In genomic region chr13:69810936-69811680, GRCm38 (mm10) we compare ENCODE assay signal across 8 mouse cellular contexts. TPM values are rescaled to one million over a fixed set of nuclear protein-coding genes. Genes with fewer than 3 reads are reported as not detected.
A peak's percentile ranks its signal among the peaks of the same experiment; 100 is the strongest.
DNase-seq lines count a peak whose midpoint lies in the region; ATAC-seq and TF ChIP-seq lines count a peak whose summit lies in the region.

No protein-coding gene starts in this region.

- no peaks in the 10 kb centered on the region for H3K9me3 ChIP-seq in kidney, postnatal 0 days (replicated peaks; ENCODE audit: low read length)
- H3K9me3 ChIP-seq in embryonic facial prominence, embryonic 13.5 days, result no peaks in the 10 kb centered on the region
- no peaks in the 10 kb centered on the region for H3K9me3 ChIP-seq in intestine, embryonic 15.5 days
- no peaks in the 10 kb centered on the region for H3K9me3 ChIP-seq in neural tube, embryonic 14.5 days (ENCODE audit: control insufficient read depth, low read length)

- peak overlapping the region; percentile 85 for H3K9ac ChIP-seq in kidney, postnatal 0 days (ENCODE audit: low read depth, low read length)
- peak overlapping the region; percentile 94 for H3K9ac ChIP-seq in embryonic facial prominence, embryonic 13.5 days
- 0 out of 2 replicates have a peak overlapping the region, but pooled peaks have one; percentile 93 for H3K9ac ChIP-seq in intestine, embryonic 15.5 days
- no peak overlapping the region for H3K9ac ChIP-seq in neural tube, embryonic 14.5 days (replicated peaks; ENCODE audit: low read depth, low read length)

- H3K4me2 ChIP-seq in kidney, postnatal 0 days (ENCODE audit: low read length), result peak overlapping the region; percentile 89
- H3K4me2 ChIP-seq in embryonic facial prominence, embryonic 13.5 days, result peak overlapping the region; percentile 97
- H3K4me2 ChIP-seq in intestine, embryonic 15.5 days (replicated peaks), result peak overlapping the region; percentile 87
- H3K4me2 ChIP-seq in neural tube, embryonic 14.5 days (ENCODE audit: low read depth, low read length), result peak overlapping the region; percentile 98

- TF ChIP-seq CTCF in kidney, postnatal 0 days (IDR thresholded peaks at IDR 0.05; ENCODE audit: low read depth), result no peak
- no peak for TF ChIP-seq CTCF in kidney, adult 2 months (conservative IDR thresholded peaks at IDR 0.05; ENCODE audit: insufficient read depth, insufficient read length, low read depth, low read length)

- no peak for DNase-seq in kidney, postnatal 0 days (ENCODE audit: low spot score)
- no peak for DNase-seq in kidney, adult 2 months
- no peak for DNase-seq in gastrocnemius, postnatal 36 days
- no peak for DNase-seq in right cerebral cortex, postnatal 14 days
- no peak for DNase-seq in lung, postnatal 4 days

- 90% methylated on average over 14 of the region's 14 CpGs for WGBS in kidney, postnatal 0 days
- WGBS in kidney, adult 2 months, result 86% methylated on average over 14 of the region's 14 CpGs
- 92% methylated on average over 14 of the region's 14 CpGs for WGBS in embryonic facial prominence, embryonic 13.5 days
- 87% methylated on average over 14 of the region's 14 CpGs for WGBS in intestine, embryonic 15.5 days
- WGBS in neural tube, embryonic 14.5 days, result 91% methylated on average over 14 of the region's 14 CpGs

- intact Hi-C loops in gastrocnemius, postnatal 36 days (cut with DNase I), result loop anchor here (5.0 kb wide), 1 partner anchor 69 kb away; no protein-coding TSS in a partner anchor

- H3K4me3 ChIP-seq in kidney, postnatal 0 days (replicated peaks; ENCODE audit: low read depth, low read length), result peak overlapping the region; percentile 95
- H3K4me3 ChIP-seq in kidney, adult 2 months (ENCODE audit: insufficient read depth, low read depth, low read length), result no peak overlapping the region
- peak overlapping the region; percentile 95 for H3K4me3 ChIP-seq in embryonic facial prominence, embryonic 13.5 days
- peak overlapping the region; percentile 97; the same call in 1 of the 2 replicates for H3K4me3 ChIP-seq in intestine, embryonic 15.5 days (replicated peaks)
- peak overlapping the region; percentile 94 for H3K4me3 ChIP-seq in neural tube, embryonic 14.5 days (ENCODE audit: low read depth, low read length)

- peaks cover 11% of the 10 kb centered on the region for H3K4me1 ChIP-seq in kidney, postnatal 0 days (replicated peaks; ENCODE audit: insufficient read depth, low read length)
- H3K4me1 ChIP-seq in kidney, adult 2 months (ENCODE audit: control insufficient read depth, insufficient read depth, low read length), result 0 out of 2 replicates have a peak, but pooled peaks cover 6% of the 10 kb centered on the region
- peaks cover 12% of the 10 kb centered on the region for H3K4me1 ChIP-seq in embryonic facial prominence, embryonic 13.5 days
- peaks cover 11% of the 10 kb centered on the region for H3K4me1 ChIP-seq in intestine, embryonic 15.5 days (replicated peaks)
- peaks cover 13% of the 10 kb centered on the region for H3K4me1 ChIP-seq in neural tube, embryonic 14.5 days (ENCODE audit: control insufficient read depth, insufficient read depth, low read length)

- no peak overlapping the region for H3K27ac ChIP-seq in kidney, postnatal 0 days
- H3K27ac ChIP-seq in kidney, adult 2 months (ENCODE audit: insufficient read depth, low read depth, low read length), result no peak overlapping the region
- no peak overlapping the region for H3K27ac ChIP-seq in embryonic facial prominence, embryonic 13.5 days
- H3K27ac ChIP-seq in intestine, embryonic 15.5 days, result no peak overlapping the region
- H3K27ac ChIP-seq in neural tube, embryonic 14.5 days (ENCODE audit: low read depth, low read length), result no peak overlapping the region

- H3K36me3 ChIP-seq in kidney, postnatal 0 days (ENCODE audit: insufficient read depth, low read length), result peaks cover 32% of the 10 kb centered on the region
- H3K36me3 ChIP-seq in kidney, adult 2 months (ENCODE audit: control insufficient read depth, insufficient read depth, low read length), result 0 out of 2 replicates have a peak, but pooled peaks cover 2% of the 10 kb centered on the region
- H3K36me3 ChIP-seq in embryonic facial prominence, embryonic 13.5 days, result peaks cover 43% of the 10 kb centered on the region
- H3K36me3 ChIP-seq in intestine, embryonic 15.5 days, result peaks cover 29% of the 10 kb centered on the region
- peaks cover 22% of the 10 kb centered on the region for H3K36me3 ChIP-seq in neural tube, embryonic 14.5 days (ENCODE audit: control insufficient read depth, insufficient read depth, low read length)

- H3K27me3 ChIP-seq in kidney, postnatal 0 days (ENCODE audit: insufficient read depth, low read length), result no peaks in the 10 kb centered on the region
- no peaks in the 10 kb centered on the region for H3K27me3 ChIP-seq in kidney, adult 2 months (replicated peaks; ENCODE audit: control insufficient read depth, insufficient read depth, low read length)
- no peaks in the 10 kb centered on the region for H3K27me3 ChIP-seq in embryonic facial prominence, embryonic 13.5 days
- H3K27me3 ChIP-seq in intestine, embryonic 15.5 days (replicated peaks), result no peaks in the 10 kb centered on the region
- H3K27me3 ChIP-seq in neural tube, embryonic 14.5 days (ENCODE audit: control insufficient read depth, insufficient read depth, low read length), result no peaks in the 10 kb centered on the region

- ATAC-seq in kidney, postnatal 0 days (replicated peaks; ENCODE audit: low FRiP score, low read depth), result no peak
- no peak for ATAC-seq in embryonic facial prominence, embryonic 13.5 days (ENCODE audit: insufficient number of reproducible peaks, insufficient read depth, low FRiP score, low TSS enrichment, low read depth)
- no peak for ATAC-seq in intestine, embryonic 15.5 days
- ATAC-seq in neural tube, embryonic 14.5 days (ENCODE audit: low read depth), result no peak

- TF ChIP-seq POLR2A in kidney, adult 2 months (IDR thresholded peaks at IDR 0.05; ENCODE audit: low read depth, low read length), result no peak

RNA-seq across cellular contexts. Expression of gene Med10, which starts 8.9 kb away (rescaled TPM):
- 143 and 151 TPM in 2 replicates for polyA plus RNA-seq in kidney, postnatal 0 days (2015; fragmentation: Nextera tagmentation; extraction: Ambion mirVana)
- 34.5 and 34.7 TPM in 2 replicates for polyA plus RNA-seq in kidney, adult 2 months (2012; rRNA removed)
- polyA plus RNA-seq in embryonic facial prominence, embryonic 13.5 days (2015; fragmentation: Nextera tagmentation; extraction: Ambion mirVana), result 146 and 151 TPM in 2 replicates
- 125 and 128 TPM in 2 replicates for polyA plus RNA-seq in intestine, embryonic 15.5 days (2015; fragmentation: Nextera tagmentation; extraction: Ambion mirVana)
- polyA plus RNA-seq in neural tube, embryonic 14.5 days (2014; fragmentation: Nextera tagmentation; extraction: Ambion mirVana), result 149 and 169 TPM in 2 replicates
- total RNA-seq in gastrocnemius, postnatal 36 days (2021), result 1 to 10 TPM; 9.5 to 10.0 TPM
